Mouse (Mus musculus): ENCODE results near the gene Sfxn5.

DNA sequence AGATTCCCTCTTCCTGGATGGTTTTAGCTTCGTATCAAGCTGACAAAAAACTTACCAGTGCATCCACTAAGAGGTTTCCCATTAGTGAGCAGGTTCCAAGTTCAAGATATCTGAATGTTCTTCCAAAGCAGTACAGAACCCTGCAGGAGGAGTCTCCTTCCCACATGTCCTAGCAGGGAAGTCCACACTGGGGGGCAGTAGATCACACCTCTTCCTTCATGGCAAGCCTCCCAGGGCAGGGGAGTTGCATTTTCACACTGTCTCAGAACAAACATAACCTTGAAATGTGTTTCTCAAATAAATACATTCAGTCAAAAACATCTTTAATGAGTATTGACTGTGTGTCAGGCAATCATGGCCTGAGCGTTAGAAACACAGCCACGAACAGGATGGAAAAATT, 153.7 kb downstream of the Sfxn5 start:
- no peak for TF ChIP-seq POLR2A (IDR thresholded peaks at IDR 0.05; ENCODE audit: low read depth, low read length)
- TF ChIP-seq CTCF (IDR thresholded peaks at IDR 0.05; ENCODE audit: extremely low read depth, insufficient read depth, insufficient read length, insufficient replicate concordance), result no peak

Measured in spleen, adult 2 months (tissue).